Mouse (Mus musculus) olfactory bulb, adult 2 months (tissue): ENCODE data around the gene Cdc42bpb.

Experiments
- CTCF ChIP-seq: fragments of 200-500 bp; IDR thresholded peaks from 2 replicates; pipeline ENCODE4 v1.5.1; 2012; ENCODE audit warnings: low read depth, mild to moderate bottlenecking, low read length, moderate library complexity; ENCODE audit not compliant: insufficient read depth
- POLR2A ChIP-seq: fragments of 200-500 bp; IDR thresholded peaks from 2 replicates; pipeline ENCODE4 v1.6.1; 2012; ENCODE audit warnings: mild to moderate bottlenecking, low read depth, low read length, moderate library complexity; ENCODE audit not compliant: insufficient read depth

GRCm38 (mm10) chr12:111303702-111304337, 73.7 kb downstream of the Cdc42bpb start:
- TF ChIP-seq CTCF = no peak
- TF ChIP-seq POLR2A = no peak
